Mouse (Mus musculus) bone marrow, adult 2 months (tissue): Measurements from ENCODE around the gene Il1f9. TPM values are rescaled to one million over a fixed set of nuclear protein-coding genes. Genes with fewer than 3 reads are reported as not detected.
"Not testable (repeated sequence)": the region's sequence is repeated elsewhere in the genome, so short reads cannot be mapped to it uniquely, and the experiment has no call there.

Source experiments
- H3K27ac ChIP-seq: fragments of 200-500 bp; 2 replicates; pipeline ENCODE4 v1.5.1; 2012; ENCODE audit warnings: low read depth, mild to moderate bottlenecking, control low read depth, inconsistent platforms, low read length; ENCODE audit not compliant: control insufficient read depth, poor library complexity, insufficient read depth
- H3K4me1 ChIP-seq: fragments of 200-500 bp; 2 replicates; pipeline ENCODE4 v1.6.1; 2011; ENCODE audit warnings: low read length; ENCODE audit not compliant: control insufficient read depth, insufficient read depth
- H3K4me3 ChIP-seq: fragments of 200-500 bp; replicated peaks from 2 replicates; pipeline ENCODE3; 2011; ENCODE audit warnings: mild to moderate bottlenecking, low read depth, low read length, control low read depth; ENCODE audit not compliant: control insufficient read depth
- CTCF ChIP-seq: fragments of 200-500 bp; IDR thresholded peaks from 2 replicates; pipeline ENCODE4 v1.5.1; 2011; ENCODE audit warnings: low read length, control low read depth; ENCODE audit not compliant: control insufficient read depth, insufficient read depth
- POLR2A ChIP-seq: fragments of 200-500 bp; IDR thresholded peaks from 2 replicates; pipeline ENCODE4 v1.6.1; 2011; ENCODE audit warnings: low read depth, mild to moderate bottlenecking, control low read depth, low read length, borderline replicate concordance; ENCODE audit not compliant: control insufficient read depth
- WGBS: fragments of 180-500 bp; shearing (Covaris S2); methylation state at CpG from one replicate; pipeline ENCODE4 v1.1.7; 2018; 5-methylcytosine and 5-hydroxymethylcytosine counted together
- polyA plus RNA-seq: library from polyadenylated mRNA; stranded (reverse); fragments of >200 nt; gene quantifications from 2 replicates; pipeline ENCODE4 v1.2.4, GENCODE M21; 2011; ENCODE audit warnings: low replicate concordance; ENCODE audit not compliant: missing spikeins, insufficient read depth, insufficient read length

Il1f9 gene
- 3.7 and 18.1 TPM in 2 replicates for polyA plus RNA-seq

- TF ChIP-seq CTCF (no peak), POLR2A (no peak)
- WGBS, result 53% methylated on average over 1 of the region's 1 CpGs
- no peaks in the 10 kb centered on the region; the same call in 1 of the 2 replicates for H3K4me1 ChIP-seq
- peak within 1 kb of the TSS; percentile 43; the same call in 1 of the 2 replicates for H3K27ac ChIP-seq
- H3K4me3 ChIP-seq, result peak within 1 kb of the TSS; percentile 59
These were observed at the start of gene Il1f9 for GRCm38 (mm10) chr2:24186176-24186575. TSS of gene Il1f9 (plus strand) at chr2:24186476.

DNA sequence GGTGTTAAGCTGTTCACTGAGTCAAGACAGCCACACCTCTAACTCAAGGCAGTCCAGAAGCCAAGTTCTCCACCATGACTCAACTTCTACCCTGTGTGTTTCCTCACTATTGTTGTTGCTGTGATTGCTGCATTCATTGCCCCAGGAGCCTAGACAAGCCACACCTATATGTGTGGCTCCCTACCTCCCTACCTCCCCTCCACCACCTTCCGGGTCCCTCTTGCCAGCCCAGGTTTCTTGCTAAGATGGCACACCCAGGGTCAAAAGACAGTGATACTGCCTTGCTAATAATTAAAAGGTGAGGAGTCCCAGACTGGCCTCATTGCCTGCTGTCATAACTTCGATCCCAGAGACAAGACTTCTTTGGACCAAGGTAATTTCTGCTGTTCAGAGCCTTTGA is 33.4 kb upstream of the Il1f9 start, which contains the start of gene Il1f8:
TSS of gene Il1f8 (plus strand) at position 301 of the 400 bp plus-strand sequence.
- no peak within 1 kb of the TSS for H3K4me3 ChIP-seq
- 64% methylated on average over 2 of the region's 2 CpGs for WGBS
- no peak within 1 kb of the TSS for H3K27ac ChIP-seq
- TF ChIP-seq CTCF (no peak), POLR2A (no peak)
- H3K4me1 ChIP-seq, result no peaks in the 10 kb centered on the region

GRCm38 (mm10) chr2:24181683-24182331 is 4.5 kb upstream of the Il1f9 start:
- peak overlapping the region; percentile 26; the same call in 1 of the 2 replicates for H3K27ac ChIP-seq
- TF ChIP-seq CTCF, result peak; percentile 20; the same call in 1 of the 2 replicates
- not testable (repeated sequence) for H3K4me1 ChIP-seq
- 3% methylated on average over 14 of the region's 14 CpGs for WGBS
- H3K4me3 ChIP-seq, result peak overlapping the region; percentile 21

GRCm38 (mm10) chr2:24182423-24183147 is 3.7 kb upstream of the Il1f9 start:
- 26% methylated on average over 13 of the region's 13 CpGs for WGBS
- H3K27ac ChIP-seq, result peak overlapping the region; percentile 67; the same call in 1 of the 2 replicates
- H3K4me1 ChIP-seq, H3K4me3 ChIP-seq: not testable (repeated sequence)

- H3K27ac ChIP-seq, H3K4me3 ChIP-seq, H3K4me1 ChIP-seq: not testable (repeated sequence)
These were observed 2.2 kb upstream of the Il1f9 start for GRCm38 (mm10) chr2:24184092-24184491.

DNA sequence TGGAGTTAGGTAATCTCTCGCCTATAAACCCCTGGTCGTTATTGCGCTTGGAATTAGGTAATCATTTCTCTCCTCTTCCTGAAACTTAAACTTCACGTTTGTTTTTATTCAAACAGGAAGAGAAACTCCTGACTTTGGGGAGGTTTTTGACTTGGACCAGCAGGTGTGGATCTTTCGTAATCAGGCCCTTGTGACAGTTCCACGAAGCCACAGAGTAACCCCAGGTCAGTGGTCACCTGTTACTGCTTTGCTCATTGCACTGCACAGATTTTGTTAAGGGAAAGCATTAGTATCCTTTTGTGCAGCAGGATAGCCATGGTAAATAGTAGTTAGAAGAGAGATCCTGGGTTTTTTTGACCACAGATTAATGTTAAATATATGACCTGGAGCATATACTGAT is 1.3 kb downstream of the Il1f9 start:
- Histone ChIP-seq H3K27ac (no peak overlapping the region), H3K4me3 (no peak overlapping the region), H3K4me1 (no peaks in the 10 kb centered on the region; the same call in 1 of the 2 replicates)
- no peak for TF ChIP-seq CTCF
- TF ChIP-seq POLR2A, result no peak
- 17% methylated on average over 6 of the region's 6 CpGs for WGBS

DNA sequence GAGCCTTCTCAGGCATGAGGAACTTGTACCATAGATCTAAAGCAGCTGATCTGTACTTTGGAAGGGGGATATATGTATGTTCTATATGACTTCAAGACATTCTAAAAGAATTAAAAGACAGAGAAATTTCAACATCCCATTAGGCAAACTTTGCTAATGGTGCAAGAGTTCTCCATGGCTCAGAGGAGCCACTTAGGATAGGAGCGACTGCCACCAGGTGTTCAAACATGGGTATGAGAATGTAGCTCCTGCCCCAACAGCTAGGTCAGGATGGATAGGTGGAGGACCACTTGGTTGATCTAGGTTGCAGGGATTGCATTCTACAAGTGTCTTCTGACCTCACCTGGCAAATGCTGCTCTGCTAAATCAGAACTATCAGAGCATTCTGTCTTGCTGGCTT is 1.9 kb downstream of the Il1f9 start:
- 22% methylated on average over 1 of the region's 1 CpGs for WGBS

DNA sequence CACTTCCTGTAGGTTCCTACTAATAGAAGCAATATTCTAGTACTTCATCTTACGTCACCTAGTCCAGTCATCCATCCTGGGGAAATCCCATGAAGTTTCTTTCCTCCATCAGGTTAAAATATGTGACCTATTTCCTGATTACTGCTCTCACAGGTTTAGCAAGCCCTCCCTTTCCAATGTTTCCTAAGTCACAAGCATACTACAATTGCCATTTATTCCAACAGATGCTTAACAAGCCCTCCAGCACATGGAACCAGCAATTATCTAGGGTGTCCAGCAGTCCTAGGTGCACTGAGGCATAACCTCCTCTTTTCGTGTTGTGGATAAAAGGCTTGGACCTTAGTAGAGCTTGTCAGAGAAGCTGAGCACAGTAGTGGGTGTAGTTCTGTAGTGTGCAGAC is 28.8 kb downstream of the Il1f9 start, which contains the start of gene Il1f6:
TSS of gene Il1f6 (plus strand) at position 301 of the 400 bp plus-strand sequence.
- Histone ChIP-seq H3K27ac (no peak within 1 kb of the TSS), H3K4me1 (no peaks in the 10 kb centered on the region), H3K4me3 (no peak within 1 kb of the TSS)
- TF ChIP-seq POLR2A (no peak), CTCF (no peak)
- 63% methylated on average over 2 of the region's 2 CpGs for WGBS

More for the DNA sequence above, 1.9 kb downstream of the Il1f9 start:
- Histone ChIP-seq H3K27ac (no peak overlapping the region), H3K4me1 (no peaks in the 10 kb centered on the region; the same call in 1 of the 2 replicates), H3K4me3 (peak overlapping the region; percentile 52)
- no peak for TF ChIP-seq POLR2A
- TF ChIP-seq CTCF, result peak; percentile 42; the same call in 1 of the 2 replicates

GRCm38 (mm10) chr2:24227191-24227590 is 40.9 kb downstream of the Il1f9 start:
- Histone ChIP-seq H3K4me1 (no peaks in the 10 kb centered on the region), H3K4me3 (no peak overlapping the region), H3K27ac (no peak overlapping the region)
- WGBS, result 65% methylated on average over 2 of the region's 2 CpGs
- no peak for TF ChIP-seq CTCF
- TF ChIP-seq POLR2A, result no peak

Other genes starting within 250 kb of the Il1f9 start
- gene Hnmt, start 137.1 kb upstream of the Il1f9 start, polyA plus RNA-seq, result 2.4 and 3.3 TPM in 2 replicates
- gene Tbpl2, start 89.9 kb upstream of the Il1f9 start, polyA plus RNA-seq, result not detected in 2 replicates
- not detected in 2 replicates for gene Il1f8, start 33.3 kb upstream of the Il1f9 start, polyA plus RNA-seq
- gene Il1f6, start 28.9 kb downstream of the Il1f9 start, polyA plus RNA-seq, result not detected in 2 replicates
- not detected in 2 replicates for gene Il1f5, start 90.5 kb downstream of the Il1f9 start, polyA plus RNA-seq
- gene Il1f10, start 104.7 kb downstream of the Il1f9 start, polyA plus RNA-seq, result not detected in 2 replicates
- gene Il1rn, start 150.4 kb downstream of the Il1f9 start, polyA plus RNA-seq, result 5.5 and 21.4 TPM in 2 replicates
- 20.3 and 32.2 TPM in 2 replicates for gene Psd4, start 181.1 kb downstream of the Il1f9 start, polyA plus RNA-seq